Mouse (Mus musculus) heart, adult 2 months (tissue): Measurements from ENCODE around the gene Inafm1. TPM values are rescaled to one million over a fixed set of nuclear protein-coding genes. Genes with fewer than 3 reads are reported as not detected.
"Not testable (repeated sequence)": the region's sequence is repeated elsewhere in the genome, so short reads cannot be mapped to it uniquely, and the experiment has no call there.

Experiments used
- DNase-seq, 2 experiments: peaks; one replicate each; pipeline ENCODE4 v3.0.0; 2021
- H3K27ac ChIP-seq: fragments of 200-600 bp; 2 replicates; pipeline ENCODE4 v1.8.1; 2022
- H3K27me3 ChIP-seq: fragments of 200-500 bp; 2 replicates; pipeline ENCODE4 v1.6.1; 2012; ENCODE audit warnings: mild to moderate bottlenecking, low read length, inconsistent platforms, mixed read lengths; ENCODE audit not compliant: control insufficient read depth, insufficient read depth
- H3K36me3 ChIP-seq: fragments of 200-500 bp; 2 replicates; pipeline ENCODE4 v1.6.1; 2012; ENCODE audit warnings: low read length, inconsistent platforms; ENCODE audit not compliant: control insufficient read depth, insufficient read depth
- H3K4me1 ChIP-seq: fragments of 200-500 bp; 2 replicates; pipeline ENCODE4 v1.6.1; 2011; ENCODE audit warnings: low read length; ENCODE audit not compliant: control insufficient read depth, insufficient read depth
- H3K4me3 ChIP-seq: fragments of 200-600 bp; 2 replicates; pipeline ENCODE4 v1.8.1; 2022
- H3K79me2 ChIP-seq: fragments of 200-500 bp; replicated peaks from 2 replicates; pipeline ENCODE4 v1.6.1; 2012; ENCODE audit warnings: mild to moderate bottlenecking, inconsistent platforms, low read length, moderate library complexity, mixed read lengths; ENCODE audit not compliant: control insufficient read depth, insufficient read depth
- H3K9ac ChIP-seq: fragments of 200-500 bp; 2 replicates; pipeline ENCODE4 v1.6.1; 2012; ENCODE audit warnings: low read depth, mild to moderate bottlenecking, control low read depth, inconsistent platforms, low read length, mixed read lengths
- CTCF ChIP-seq: fragments of 200-600 bp; IDR thresholded peaks from 2 replicates; pipeline ENCODE4 v1.8.1; 2022; ENCODE audit warnings: antibody characterized with exemption, mild to moderate bottlenecking, moderate library complexity
- EP300 ChIP-seq: fragments of 200-500 bp; IDR thresholded peaks from 2 replicates; pipeline ENCODE4 v1.6.1; 2011; ENCODE audit warnings: low read depth, low read length, control low read depth; ENCODE audit not compliant: insufficient read depth
- POLR2A ChIP-seq: fragments of 200-500 bp; IDR thresholded peaks from 2 replicates; pipeline ENCODE4 v1.6.1; 2011; ENCODE audit warnings: mild to moderate bottlenecking, low read depth, low read length, control low read depth; ENCODE audit not compliant: insufficient read depth
- WGBS: fragments of 180-500 bp; shearing (Covaris S2); methylation state at CpG from one replicate; pipeline ENCODE4 v1.1.7; 2018; 5-methylcytosine and 5-hydroxymethylcytosine counted together
- intact Hi-C: fragments of 180-260 bp; cut with DNase I; formaldehyde crosslinking; loops from one replicate; pipeline ENCODE4 v1.15.1; 2025
- polyA plus RNA-seq: library from polyadenylated mRNA; depleted of rRNA; stranded (reverse); fragments of >200 nt; gene quantifications from 2 replicates; pipeline ENCODE4 v1.2.3, GENCODE M21; 2012
- total RNA-seq, 2 experiments: library from RNA; stranded (reverse); gene quantifications; 2 replicates each; pipeline ENCODE4 v1.2.3; 2021

Inafm1 gene
- total and polyA plus RNA-seq, 3 experiments, result 15.4 to 17.4 (median 16.3) TPM

DNA sequence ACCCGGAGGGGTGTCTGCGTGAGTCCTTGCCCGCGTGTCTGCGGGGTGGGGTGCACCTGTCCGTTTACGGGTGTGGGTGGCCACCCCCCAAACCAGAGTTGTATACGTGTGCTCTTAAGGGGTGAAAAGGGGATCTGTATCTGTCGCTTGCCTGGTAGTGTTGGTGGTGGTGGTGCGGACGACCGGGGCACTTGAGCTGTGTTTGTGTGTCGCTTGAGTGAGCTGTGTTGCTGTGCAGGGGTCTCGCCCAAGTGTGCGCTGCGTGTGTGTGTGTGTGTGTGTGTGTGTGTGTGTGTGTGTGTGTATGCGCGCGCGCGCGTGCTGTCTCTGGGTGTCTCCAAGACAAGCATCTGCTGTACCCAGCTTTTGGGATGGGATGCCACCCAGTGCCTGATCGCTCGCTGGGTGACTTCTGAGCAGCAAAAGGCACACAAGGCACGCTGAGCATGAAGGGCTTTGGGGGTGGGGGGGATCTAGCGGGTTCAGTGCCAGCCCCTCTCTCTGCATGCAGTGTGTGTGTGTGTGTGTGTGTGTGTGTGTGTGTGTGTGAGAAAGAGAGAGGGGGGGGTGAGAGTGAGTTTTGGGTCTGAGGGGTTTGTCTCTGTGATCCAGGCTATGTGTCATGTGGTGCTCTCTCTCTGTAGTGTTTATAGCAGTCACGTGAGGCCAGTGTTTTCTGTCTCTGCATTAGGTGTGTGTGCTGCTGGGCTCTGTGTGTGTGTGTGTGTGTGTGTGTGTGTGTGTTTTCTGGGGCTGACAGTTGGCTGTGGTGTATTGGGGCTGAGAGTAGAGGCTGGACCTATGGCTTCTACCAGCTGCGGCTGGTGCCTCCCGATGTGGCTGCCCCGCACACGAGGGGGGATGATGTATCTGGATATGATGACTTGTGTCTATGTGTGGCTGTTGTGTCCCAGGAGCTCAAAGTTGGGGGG lies 37.4 kb upstream of the Inafm1 start:
- peak; percentile 60 to 69 for DNase-seq
- no peaks in the 10 kb centered on the region for H3K36me3 ChIP-seq
- no peaks in the 10 kb centered on the region for H3K79me2 ChIP-seq
- intact Hi-C loops, result loop anchor here (10.0 kb wide), 2 partner anchors 144 to 424 kb away; partner anchors contain the start of genes Ap2s1 and Tmem160
- peak overlapping the region; percentile 95 for H3K27ac ChIP-seq
- peaks cover 12% of the 10 kb centered on the region for H3K4me1 ChIP-seq
- peak overlapping the region; percentile 75 for H3K4me3 ChIP-seq
- H3K27me3 ChIP-seq, result no peaks in the 10 kb centered on the region
- peak overlapping the region; percentile 100 for H3K9ac ChIP-seq
- TF ChIP-seq CTCF, result no peak
- 0 out of 2 replicates have a peak, but pooled peaks have one; percentile 38 for TF ChIP-seq EP300
- WGBS, result under 1% methylated on average over 29 of the region's 31 CpGs

GRCm38 (mm10) chr7:16310020-16310520 lies 36.7 kb upstream of the Inafm1 start:
- H3K27ac ChIP-seq, result peak overlapping the region; percentile 95
- WGBS, result under 1% methylated on average over 54 of the region's 56 CpGs
- no peaks in the 10 kb centered on the region for H3K79me2 ChIP-seq
- H3K4me1 ChIP-seq, result peaks cover 12% of the 10 kb centered on the region
- TF ChIP-seq EP300 (no peak), CTCF (peak; percentile 81), POLR2A (no peak)
- peak; percentile 92 to 93 for DNase-seq
- intact Hi-C loops, result loop anchor here (10.0 kb wide), 2 partner anchors 145 to 425 kb away; partner anchors contain the start of genes Ap2s1 and Tmem160
- peak overlapping the region; percentile 100 for H3K9ac ChIP-seq
- H3K36me3 ChIP-seq, result no peaks in the 10 kb centered on the region
- H3K27me3 ChIP-seq, result no peaks in the 10 kb centered on the region
- peak overlapping the region; percentile 75 for H3K4me3 ChIP-seq

DNA sequence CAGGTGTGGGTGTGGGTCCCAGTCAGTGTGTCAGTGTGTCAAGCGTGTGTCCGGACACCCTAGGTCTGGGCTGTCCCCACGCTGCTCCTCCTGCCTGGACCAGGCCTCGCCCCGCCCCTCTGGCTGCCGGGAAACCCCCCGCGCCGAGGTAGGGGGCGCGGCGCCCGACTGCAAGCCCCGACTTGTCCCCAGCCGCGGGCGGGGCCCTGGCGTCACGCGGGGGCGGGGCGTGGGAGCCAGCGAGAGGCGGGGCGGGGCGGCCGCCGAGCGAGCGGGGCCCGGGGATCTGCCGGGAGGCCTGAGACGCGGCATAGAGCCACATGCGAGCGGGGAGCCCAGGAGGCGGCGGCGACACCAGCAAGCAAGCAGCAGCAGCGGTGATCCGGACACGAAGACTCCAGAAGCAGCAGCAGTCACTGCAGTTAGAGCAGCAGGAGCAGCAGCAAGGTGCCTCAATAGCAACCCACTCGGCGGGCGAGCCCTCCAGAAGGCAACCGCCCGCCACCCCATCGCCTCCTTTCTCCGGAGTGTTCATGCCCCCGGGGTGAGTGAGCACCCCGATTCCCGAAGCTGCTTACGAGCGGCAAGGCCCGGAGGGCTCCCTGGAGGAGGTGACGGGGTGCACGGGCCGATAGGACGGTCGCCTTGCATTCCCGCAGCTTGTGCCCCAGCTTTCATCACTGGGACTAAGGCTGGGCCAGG lies 36.1 kb upstream of the Inafm1 start:
- Histone ChIP-seq H3K79me2 (no peaks in the 10 kb centered on the region), H3K9ac (peak overlapping the region; percentile 84), H3K4me3 (peak overlapping the region; percentile 75), H3K4me1 (peaks cover 12% of the 10 kb centered on the region), H3K27me3 (no peaks in the 10 kb centered on the region), H3K36me3 (no peaks in the 10 kb centered on the region), H3K27ac (peak overlapping the region; percentile 95)
- TF ChIP-seq EP300 (no peak), POLR2A (peak; percentile 28; the same call in 1 of the 2 replicates)
- WGBS, result 2% methylated on average over 51 of the region's 61 CpGs
- peak; percentile 96 to 98 for DNase-seq
- intact Hi-C loops, result loop anchor here (1.0 to 10.0 kb wide), 3 partner anchors 12 to 425 kb away; partner anchors contain the start of genes Ap2s1 and Tmem160

DNA sequence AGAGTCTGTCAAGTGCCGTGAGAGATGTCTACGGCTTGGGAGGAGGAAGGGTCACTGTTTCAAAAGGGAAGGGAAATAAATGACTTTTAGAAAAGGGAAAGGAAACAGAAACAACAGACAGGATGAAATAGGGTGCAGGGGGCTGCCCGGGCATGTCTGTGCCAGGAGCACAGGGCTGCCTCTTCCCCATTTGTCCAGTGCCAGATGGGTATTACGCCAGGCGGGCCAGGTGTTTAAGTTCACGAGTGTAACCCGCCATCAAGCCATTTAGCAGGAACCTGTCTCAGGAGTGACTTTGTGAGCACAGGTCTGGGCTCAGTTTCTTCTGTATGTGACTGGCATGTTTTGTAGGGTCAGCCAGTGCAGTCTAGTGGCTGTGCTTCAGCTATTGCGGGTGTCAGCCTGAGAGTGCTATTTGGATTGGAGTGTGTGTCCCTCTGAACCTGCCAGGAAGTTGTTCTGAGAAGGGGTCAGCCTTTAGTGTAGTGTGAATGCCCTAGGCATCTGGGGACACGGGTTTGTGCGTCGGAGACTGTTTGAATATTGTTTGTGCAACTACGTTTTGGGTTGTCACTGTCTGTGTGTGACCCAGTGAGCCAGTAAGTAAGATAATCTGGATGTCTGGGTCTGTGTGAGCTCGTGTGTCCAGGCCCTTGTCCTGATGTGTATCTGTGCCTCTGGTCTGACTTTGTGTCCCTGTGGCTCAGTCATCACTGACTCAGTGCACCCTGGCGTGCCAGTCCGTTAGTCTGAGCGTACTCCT lies 35.3 kb upstream of the Inafm1 start:
- H3K27ac ChIP-seq, result peak overlapping the region; percentile 95
- peak overlapping the region; percentile 75 for H3K4me3 ChIP-seq
- no peaks in the 10 kb centered on the region for H3K79me2 ChIP-seq
- H3K9ac ChIP-seq, result peak overlapping the region; percentile 61
- 0 out of 2 replicates have a peak, but pooled peaks have one; percentile 16 for TF ChIP-seq EP300
- no peak for TF ChIP-seq POLR2A
- no peaks in the 10 kb centered on the region for H3K27me3 ChIP-seq
- intact Hi-C loops, result loop anchor here (1.0 kb wide), 1 partner anchor 11 kb away; no protein-coding TSS in a partner anchor
- WGBS, result 35% methylated on average over 16 of the region's 16 CpGs
- H3K36me3 ChIP-seq, result no peaks in the 10 kb centered on the region
- DNase-seq, result peak; percentile 39 to 43
- H3K4me1 ChIP-seq, result peaks cover 9% of the 10 kb centered on the region

DNA sequence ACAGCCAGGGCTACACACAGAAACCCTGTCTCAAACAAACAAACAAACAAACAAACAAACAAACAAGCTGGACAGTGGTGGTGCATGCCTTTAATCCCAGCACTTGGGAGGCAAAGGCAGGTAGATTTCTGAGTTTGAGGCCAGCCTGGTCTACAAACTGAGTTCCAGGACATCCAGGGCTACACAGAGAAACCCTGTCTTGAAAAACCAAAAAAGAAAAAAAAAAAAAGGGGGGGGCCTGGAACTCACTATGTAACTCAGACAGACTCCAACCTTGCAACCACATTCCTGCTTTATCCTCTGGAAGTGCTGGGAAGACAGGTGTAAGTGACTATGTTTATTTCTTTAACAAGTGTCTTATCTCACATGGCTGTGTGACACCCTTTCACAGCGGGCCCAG lies 34.7 kb upstream of the Inafm1 start, which contains the start of gene Bbc3:
Bbc3 (plus strand) TSS at position 301 of the 400 bp plus-strand sequence.
- Histone ChIP-seq H3K27ac (peak within 1 kb of the TSS; percentile 95), H3K9ac (peak within 1 kb of the TSS; percentile 61), H3K4me3 (peak within 1 kb of the TSS; percentile 75)
- DNase-seq, H3K36me3 ChIP-seq, H3K4me1 ChIP-seq, H3K27me3 ChIP-seq, H3K79me2 ChIP-seq, intact Hi-C loops: not testable (repeated sequence)
- WGBS, result 47% methylated on average over 1 of the region's 1 CpGs

DNA sequence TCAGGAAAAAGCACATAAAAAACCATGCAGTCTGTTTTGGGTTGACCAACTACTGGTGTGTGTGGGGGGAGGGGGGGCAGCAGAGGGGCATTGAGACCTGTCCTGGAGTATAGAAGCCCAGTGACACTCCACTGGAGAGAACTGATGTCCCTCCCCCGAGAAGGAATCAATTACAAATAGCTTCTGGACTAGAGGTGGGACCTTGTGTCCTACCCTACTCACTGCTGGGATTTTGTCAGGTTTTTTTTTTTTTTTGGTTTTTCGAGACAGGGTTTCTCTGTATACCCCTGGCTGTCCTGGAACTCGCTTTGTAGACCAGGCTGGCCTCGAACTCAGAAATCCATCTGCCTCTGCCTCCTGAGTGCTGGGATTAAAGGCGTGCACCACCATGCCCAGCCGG lies 33.7 kb upstream of the Inafm1 start:
- 80% methylated on average over 6 of the region's 6 CpGs for WGBS
- H3K27me3 ChIP-seq, H3K36me3 ChIP-seq, H3K9ac ChIP-seq, H3K4me1 ChIP-seq, DNase-seq, H3K27ac ChIP-seq, H3K79me2 ChIP-seq, H3K4me3 ChIP-seq, intact Hi-C loops: not testable (repeated sequence)
